Mouse (Mus musculus) liver, embryonic 14 days (tissue): ENCODE results near the gene Kctd20. TPM values are rescaled to one million over a fixed set of nuclear protein-coding genes. Genes with fewer than 3 reads are reported as not detected.

Experiments used
- polyA plus RNA-seq: library from polyadenylated mRNA; depleted of rRNA; stranded (reverse); fragments of >200 nt; gene quantifications from 2 replicates; pipeline ENCODE4 v1.2.3, GENCODE M21; 2012; rRNA removed

Gene Kctd20
- polyA plus RNA-seq = 28.5 and 34.4 TPM in 2 replicates

GRCm38 (mm10) chr17:28951831-28952799, at the start of gene Kctd20:
TSS of gene Kctd20 (plus strand) at chr17:28951950.

GRCm38 (mm10) chr17:28915060-28915628, 36.6 kb upstream of the Kctd20 start, which contains the start of gene 4930539E08Rik:
TSS of gene 4930539E08Rik (minus strand) at chr17:28915324.

GRCm38 (mm10) chr17:28943740-28944139, 8.0 kb upstream of the Kctd20 start, which contains the start of gene Pxt1:
TSS of gene Pxt1 (minus strand) at chr17:28943840.

GRCm38 (mm10) chr17:29007641-29008325, 56.0 kb downstream of the Kctd20 start, which contains the start of gene Stk38:
TSS of gene Stk38 (minus strand) at chr17:29007995.

Other genes starting within 250 kb of the Kctd20 start
- gene AC170998.1, start 225.9 kb upstream of the Kctd20 start, polyA plus RNA-seq = 0.12 and 0.16 TPM in 2 replicates
- 1.2 and 1.7 TPM in 2 replicates for gene Mapk13, start 182.7 kb upstream of the Kctd20 start, polyA plus RNA-seq
- gene Brpf3, start 150.9 kb upstream of the Kctd20 start, polyA plus RNA-seq = 77.1 and 106 TPM in 2 replicates
- gene Pnpla1, start 93.5 kb upstream of the Kctd20 start, polyA plus RNA-seq = 0.01 and 0.02 TPM in 2 replicates
- 0.06 TPM in 2 replicates for gene 4930539E08Rik, start 36.6 kb upstream of the Kctd20 start, polyA plus RNA-seq
- 0.18 and 0.20 TPM in 2 replicates for gene Pxt1, start 8.1 kb upstream of the Kctd20 start, polyA plus RNA-seq
- gene Stk38, start 56.0 kb downstream of the Kctd20 start, polyA plus RNA-seq = 26.3 and 33.4 TPM in 2 replicates
- gene Srsf3, start 80.7 kb downstream of the Kctd20 start, polyA plus RNA-seq = 145 and 153 TPM in 2 replicates
- 3.1 and 3.2 TPM in 2 replicates for gene Cdkn1a, start 139.0 kb downstream of the Kctd20 start, polyA plus RNA-seq
- gene Rab44, start 162.2 kb downstream of the Kctd20 start, polyA plus RNA-seq = 13.2 and 16.3 TPM in 2 replicates